Mouse (Mus musculus) limb, embryonic 10.5 days (tissue): ENCODE results near the gene Timp3. TPM values are rescaled to one million over a fixed set of nuclear protein-coding genes. Genes with fewer than 3 reads are reported as not detected.
"Not testable (repeated sequence)": the region's sequence is repeated elsewhere in the genome, so short reads cannot be mapped to it uniquely, and the experiment has no call there.

Source experiments
- DNase-seq: peaks from one replicate; pipeline ENCODE4 v3.0.0-alpha.2; 2017; ENCODE audit warnings: low spot score
- H3K27ac ChIP-seq: fragments of 300-500 bp; sonication (generic); 2 replicates; pipeline ENCODE4 v1.5.1; 2016; ENCODE audit warnings: mild to moderate bottlenecking
- H3K27me3 ChIP-seq: fragments of 300-500 bp; sonication (generic); 2 replicates; pipeline ENCODE4 v1.6.1; 2016; ENCODE audit warnings: low read depth, mild to moderate bottlenecking; ENCODE audit not compliant: poor library complexity, severe bottlenecking
- H3K36me3 ChIP-seq: fragments of 300-500 bp; sonication (generic); 2 replicates; pipeline ENCODE4 v1.6.1; 2016; ENCODE audit warnings: mild to moderate bottlenecking, moderate library complexity
- H3K4me1 ChIP-seq: fragments of 300-500 bp; sonication (generic); 2 replicates; pipeline ENCODE4 v1.6.1; 2016
- H3K4me3 ChIP-seq: fragments of 300-500 bp; sonication (generic); 2 replicates; pipeline ENCODE4 v1.5.1; 2016; ENCODE audit warnings: mild to moderate bottlenecking, moderate library complexity
- H3K9me3 ChIP-seq: fragments of 300-500 bp; sonication (generic); replicated peaks from 2 replicates; pipeline ENCODE4 v1.6.1; 2016; ENCODE audit warnings: mild to moderate bottlenecking
- WGBS: fragments of 180-500 bp; shearing (Covaris S2); methylation state at CpG from one replicate; pipeline ENCODE4 v1.1.7; 2016; 5-methylcytosine and 5-hydroxymethylcytosine counted together
- polyA plus RNA-seq: library from polyadenylated mRNA; unstranded; fragments of >200 nt; fragmentation: Nextera tagmentation; extraction: Ambion mirVana; gene quantifications from 2 replicates; pipeline ENCODE4 v1.2.1, GENCODE M21; 2016

The Timp3 gene
- polyA plus RNA-seq, 1 experiment from 2014 or later, result 43.5 TPM

- H3K4me1 ChIP-seq, result peaks cover 32% of the 10 kb centered on the region
- H3K36me3 ChIP-seq, result no peaks in the 10 kb centered on the region
- no peaks in the 10 kb centered on the region for H3K27me3 ChIP-seq
- H3K9me3 ChIP-seq, result no peaks in the 10 kb centered on the region
- H3K4me3 ChIP-seq, result no peak overlapping the region
- peak; percentile 22 for DNase-seq
- H3K27ac ChIP-seq, result 0 out of 2 replicates have a peak overlapping the region, but pooled peaks have one; percentile 7
Observed at GRCm38 (mm10) chr10:86371561-86371960, 71.4 kb downstream of the Timp3 start.

- no peak for DNase-seq
- Histone ChIP-seq H3K36me3 (no peaks in the 10 kb centered on the region), H3K4me1 (peaks cover 20% of the 10 kb centered on the region), H3K27ac (no peak overlapping the region), H3K9me3 (no peaks in the 10 kb centered on the region), H3K4me3 (no peak overlapping the region), H3K27me3 (no peaks in the 10 kb centered on the region)
- 94% methylated on average over 2 of the region's 2 CpGs for WGBS
Observed at GRCm38 (mm10) chr10:86374061-86374460, 73.9 kb downstream of the Timp3 start.

DNA sequence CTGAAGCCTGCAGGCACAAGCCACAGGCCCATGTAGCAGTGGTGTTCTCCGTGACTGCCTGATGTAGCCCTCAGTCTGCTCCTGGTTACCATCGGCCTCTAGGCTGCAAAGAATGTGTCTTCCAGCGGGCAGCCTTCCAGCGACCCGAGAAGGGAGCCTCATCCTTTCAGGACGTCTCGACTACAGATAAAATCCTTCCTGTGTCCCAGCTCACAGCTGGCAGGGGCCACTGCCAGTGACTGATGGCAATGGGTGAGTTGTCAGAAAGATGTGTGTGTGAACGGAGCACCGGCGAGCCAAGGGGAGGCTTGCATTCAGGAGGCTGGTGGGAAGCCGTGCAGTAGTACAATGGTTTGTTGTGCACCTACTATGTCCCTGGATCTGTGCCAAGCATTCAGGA is 75.7 kb downstream of the Timp3 start:
- DNase-seq, result peak; percentile 31
- Histone ChIP-seq H3K36me3 (no peaks in the 10 kb centered on the region), H3K9me3 (no peaks in the 10 kb centered on the region), H3K27ac (peak overlapping the region; percentile 53; the same call in 1 of the 2 replicates), H3K4me1 (peaks cover 18% of the 10 kb centered on the region), H3K27me3 (no peaks in the 10 kb centered on the region), H3K4me3 (no peak overlapping the region)
- 75% methylated on average over 11 of the region's 11 CpGs for WGBS

DNA sequence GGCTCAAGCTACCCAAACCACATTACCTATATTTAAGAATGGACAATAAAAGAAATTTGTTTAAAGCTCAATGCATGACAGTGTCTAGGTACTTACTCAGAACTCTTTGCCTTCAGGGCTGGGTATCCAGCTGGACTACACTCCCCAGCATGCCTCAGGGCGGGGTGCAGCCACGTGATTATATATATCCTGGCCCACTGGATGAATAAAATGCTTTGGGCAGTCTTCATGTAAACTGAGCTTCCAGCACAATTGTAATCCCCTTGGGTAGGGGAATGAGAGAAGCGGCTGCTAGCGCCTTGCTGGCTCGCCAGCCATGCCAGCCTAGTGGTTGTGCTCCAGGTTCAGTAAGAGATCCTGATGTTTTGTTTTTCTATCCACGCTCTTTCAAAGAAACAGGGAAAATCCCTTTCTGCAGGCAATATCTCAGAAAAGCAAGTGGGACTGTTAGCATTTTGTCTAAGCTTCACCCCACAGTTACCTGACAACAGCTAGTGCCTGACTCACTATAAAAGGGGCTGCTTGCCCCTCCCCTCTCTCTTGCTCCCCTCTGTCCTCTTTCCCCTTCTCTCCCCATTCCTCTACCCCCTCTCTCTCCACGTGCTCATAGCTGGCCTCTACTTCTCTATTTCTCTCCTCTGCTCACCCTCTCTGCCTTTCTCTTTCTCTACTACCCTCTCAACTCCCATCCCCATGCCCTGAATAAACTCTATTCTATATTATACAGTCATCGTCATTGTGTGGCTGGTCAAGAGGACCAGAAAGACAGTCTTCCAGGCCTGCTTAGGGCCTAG is 76.4 kb downstream of the Timp3 start:
- H3K4me1 ChIP-seq, result peaks cover 22% of the 10 kb centered on the region
- no peaks in the 10 kb centered on the region for H3K27me3 ChIP-seq
- DNase-seq, result peak; percentile 21
- H3K27ac ChIP-seq, result 0 out of 2 replicates have a peak overlapping the region, but pooled peaks have one; percentile 25
- no peaks in the 10 kb centered on the region for H3K9me3 ChIP-seq
- WGBS, result 78% methylated on average over 8 of the region's 8 CpGs
- H3K4me3 ChIP-seq, result no peak overlapping the region
- H3K36me3 ChIP-seq, result no peaks in the 10 kb centered on the region

DNA sequence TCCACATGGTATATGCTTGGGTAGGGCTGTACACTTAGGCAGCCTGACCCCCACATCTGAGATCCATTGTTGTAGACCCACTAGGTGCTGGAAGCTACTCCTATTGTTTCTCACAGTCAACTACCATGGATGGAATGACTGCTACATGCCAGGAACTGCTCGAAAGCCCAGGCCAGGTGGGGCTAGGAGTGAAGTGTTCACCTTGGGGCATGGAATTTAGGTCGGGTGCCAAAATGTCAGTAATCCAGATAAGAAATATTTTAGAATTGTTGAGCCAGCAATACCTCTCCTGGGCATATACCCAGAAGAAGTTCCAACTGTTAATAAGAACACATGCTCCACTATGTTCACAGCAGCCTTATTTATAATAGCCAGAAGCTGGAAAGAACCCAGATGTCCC is 78.6 kb downstream of the Timp3 start:
- WGBS, result 82% methylated on average over 2 of the region's 2 CpGs
- H3K27ac ChIP-seq, H3K9me3 ChIP-seq, H3K4me3 ChIP-seq, H3K36me3 ChIP-seq, H3K27me3 ChIP-seq: not testable (repeated sequence)
- H3K4me1 ChIP-seq, result peaks cover 25% of the 10 kb centered on the region
- peak; percentile 19 for DNase-seq

- WGBS, result 27% methylated on average over 2 of the region's 2 CpGs
- no peak overlapping the region for H3K27ac ChIP-seq
- DNase-seq, result peak; percentile 20
- H3K27me3 ChIP-seq, result no peaks in the 10 kb centered on the region
- H3K36me3 ChIP-seq, result no peaks in the 10 kb centered on the region
- H3K4me3 ChIP-seq, result no peak overlapping the region
- peaks cover 29% of the 10 kb centered on the region for H3K4me1 ChIP-seq
- no peaks in the 10 kb centered on the region for H3K9me3 ChIP-seq
Observed at GRCm38 (mm10) chr10:86380626-86381025, 80.5 kb downstream of the Timp3 start.

DNA sequence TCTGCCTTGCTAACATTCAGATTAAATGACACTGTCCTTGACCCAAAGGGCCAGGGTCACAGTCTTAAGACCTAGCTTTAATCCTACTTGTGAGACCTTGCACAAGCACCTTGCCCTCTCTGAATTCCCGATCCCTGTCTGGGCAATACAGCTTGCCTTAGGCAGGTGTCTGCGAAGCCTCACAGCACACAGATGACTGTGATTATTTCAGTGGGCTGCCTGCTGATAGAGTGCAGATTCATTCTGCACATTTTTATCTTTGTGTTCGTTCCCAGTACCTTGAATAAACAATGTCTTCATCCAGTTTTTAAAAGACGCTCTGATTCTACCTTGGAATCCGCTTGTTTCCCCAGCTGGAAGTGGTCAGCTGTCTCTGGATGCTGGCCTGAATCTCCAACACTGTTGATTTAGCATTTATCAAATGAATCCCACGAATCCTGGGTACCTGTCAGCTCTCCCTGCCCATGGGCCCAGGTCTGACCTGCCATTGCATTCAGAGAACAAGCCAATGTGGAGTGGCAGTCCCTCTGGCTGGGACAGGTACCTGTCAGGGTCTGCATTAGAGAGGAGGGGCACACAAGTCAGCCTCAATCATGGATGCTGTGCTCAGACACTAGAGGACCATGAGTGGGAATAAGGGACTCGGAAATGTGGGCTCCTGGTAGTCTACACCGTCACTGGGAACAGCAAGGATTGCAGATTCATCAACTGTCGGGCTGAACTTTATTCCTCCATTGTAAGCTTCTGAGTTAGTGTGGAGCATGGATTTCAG is 81.2 kb downstream of the Timp3 start:
- no peaks in the 10 kb centered on the region for H3K36me3 ChIP-seq
- H3K27ac ChIP-seq, result no peak overlapping the region; the same call in 1 of the 2 replicates
- WGBS, result 38% methylated on average over 9 of the region's 9 CpGs
- H3K27me3 ChIP-seq, result no peaks in the 10 kb centered on the region
- H3K4me3 ChIP-seq, result no peak overlapping the region
- DNase-seq, result peak; percentile 28
- H3K4me1 ChIP-seq, result peaks cover 27% of the 10 kb centered on the region
- no peaks in the 10 kb centered on the region for H3K9me3 ChIP-seq

DNA sequence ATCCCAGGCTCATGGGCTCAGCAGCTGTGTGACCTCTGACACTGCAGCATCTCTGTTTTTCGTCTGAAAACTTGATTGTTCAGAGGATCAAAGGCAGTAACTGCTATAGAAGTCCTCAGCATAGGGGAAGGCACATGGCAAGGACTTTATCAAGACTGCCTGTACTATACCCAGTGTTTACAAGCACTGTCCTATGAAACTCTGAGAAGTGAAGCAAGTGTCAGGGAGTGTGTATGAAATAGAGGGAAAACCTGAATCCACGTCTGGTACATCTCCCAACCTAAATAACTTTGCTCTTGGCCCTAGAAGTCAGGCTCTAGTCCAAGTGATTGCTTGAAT is 81.7 kb downstream of the Timp3 start:
- Histone ChIP-seq H3K4me3 (no peak overlapping the region), H3K27ac (no peak overlapping the region), H3K9me3 (no peaks in the 10 kb centered on the region), H3K27me3 (no peaks in the 10 kb centered on the region), H3K36me3 (no peaks in the 10 kb centered on the region), H3K4me1 (peaks cover 27% of the 10 kb centered on the region)
- no peak for DNase-seq
- 14% methylated on average over 2 of the region's 2 CpGs for WGBS

GRCm38 (mm10) chr10:86384655-86385054 is 84.5 kb downstream of the Timp3 start:
- peaks cover 48% of the 10 kb centered on the region for H3K4me1 ChIP-seq

DNA sequence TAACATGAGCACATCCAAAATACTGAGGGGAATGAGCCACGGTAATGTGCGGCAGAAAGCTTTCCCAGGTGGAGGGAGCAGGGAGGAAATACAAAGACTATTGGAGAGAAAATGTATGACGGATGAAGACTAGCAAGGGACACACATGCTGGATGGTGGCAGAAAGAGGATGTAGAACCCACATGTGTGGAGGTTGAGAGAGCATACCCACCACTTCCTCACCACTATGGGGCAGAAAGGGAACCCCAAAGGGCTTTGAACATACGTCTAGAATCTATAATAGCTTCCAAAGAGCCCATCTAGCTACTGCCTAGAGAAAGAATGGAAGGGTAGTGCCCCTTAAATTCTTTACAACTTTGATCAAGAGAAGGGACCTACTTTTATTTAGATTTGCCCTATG is 85.5 kb downstream of the Timp3 start:
- H3K4me1 ChIP-seq, result peaks cover 56% of the 10 kb centered on the region
- H3K9me3 ChIP-seq, result no peaks in the 10 kb centered on the region
- no peaks in the 10 kb centered on the region for H3K36me3 ChIP-seq
- peak overlapping the region; percentile 31; the same call in 1 of the 2 replicates for H3K27ac ChIP-seq
- H3K4me3 ChIP-seq, result no peak overlapping the region
- 76% methylated on average over 4 of the region's 4 CpGs for WGBS
- no peak for DNase-seq
- no peaks in the 10 kb centered on the region for H3K27me3 ChIP-seq

More at GRCm38 (mm10) chr10:86384655-86385054, 84.5 kb downstream of the Timp3 start:
- no peak for DNase-seq
- Histone ChIP-seq H3K27me3 (no peaks in the 10 kb centered on the region), H3K27ac (no peak overlapping the region), H3K4me3 (no peak overlapping the region), H3K9me3 (no peaks in the 10 kb centered on the region), H3K36me3 (no peaks in the 10 kb centered on the region)
- WGBS, result 91% methylated on average over 2 of the region's 2 CpGs

- no peak overlapping the region for H3K4me3 ChIP-seq
- no peak overlapping the region for H3K27ac ChIP-seq
- H3K4me1 ChIP-seq, result peaks cover 50% of the 10 kb centered on the region
- no peaks in the 10 kb centered on the region for H3K27me3 ChIP-seq
- no peaks in the 10 kb centered on the region for H3K36me3 ChIP-seq
- H3K9me3 ChIP-seq, result no peaks in the 10 kb centered on the region
- DNase-seq, result no peak
- WGBS, result 87% methylated on average over 4 of the region's 4 CpGs
Observed at GRCm38 (mm10) chr10:86386232-86386631, 86.1 kb downstream of the Timp3 start.

- 74% methylated on average over 5 of the region's 5 CpGs for WGBS
- Histone ChIP-seq H3K4me3 (no peak overlapping the region), H3K4me1 (peaks cover 39% of the 10 kb centered on the region), H3K27ac (no peak overlapping the region), H3K9me3 (no peaks in the 10 kb centered on the region), H3K36me3 (no peaks in the 10 kb centered on the region), H3K27me3 (no peaks in the 10 kb centered on the region)
- DNase-seq, result no peak
Observed at GRCm38 (mm10) chr10:86387821-86388440, 87.8 kb downstream of the Timp3 start.

DNA sequence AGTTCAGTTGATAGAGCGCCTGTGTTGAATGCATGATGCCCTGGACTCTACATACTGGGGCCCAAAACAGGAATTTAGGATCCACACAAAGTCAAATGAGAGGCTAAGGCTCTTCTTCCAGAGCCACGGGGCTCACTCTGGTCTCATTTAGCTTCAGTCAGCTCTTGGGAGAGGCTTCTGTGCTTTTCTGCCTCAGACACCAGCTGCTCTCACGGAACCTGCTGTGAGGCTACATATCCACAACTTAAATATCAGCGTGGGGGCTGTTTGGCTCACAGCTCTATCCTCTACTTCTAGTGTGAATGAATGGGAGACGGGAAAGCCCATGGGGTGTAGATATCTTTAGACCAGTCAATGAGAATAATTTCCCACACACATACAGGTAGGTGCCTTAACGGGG is 88.6 kb downstream of the Timp3 start:
- no peaks in the 10 kb centered on the region for H3K9me3 ChIP-seq
- no peak overlapping the region for H3K4me3 ChIP-seq
- 88% methylated on average over 6 of the region's 6 CpGs for WGBS
- H3K27ac ChIP-seq, result no peak overlapping the region
- no peaks in the 10 kb centered on the region for H3K36me3 ChIP-seq
- no peaks in the 10 kb centered on the region for H3K27me3 ChIP-seq
- peaks cover 39% of the 10 kb centered on the region for H3K4me1 ChIP-seq
- DNase-seq, result no peak
